Mouse (Mus musculus) central nervous system, embryonic 18 days (tissue): ENCODE results near the gene Ppp1r14d. TPM values are rescaled to one million over a fixed set of nuclear protein-coding genes. Genes with fewer than 3 reads are reported as not detected.

Experiments
- polyA plus RNA-seq: library from polyadenylated mRNA; depleted of rRNA; stranded (reverse); fragments of >200 nt; gene quantifications from 2 replicates; pipeline ENCODE4 v1.2.3, GENCODE M21; 2012; rRNA removed

Ppp1r14d gene
- polyA plus RNA-seq: not detected in 2 replicates

DNA sequence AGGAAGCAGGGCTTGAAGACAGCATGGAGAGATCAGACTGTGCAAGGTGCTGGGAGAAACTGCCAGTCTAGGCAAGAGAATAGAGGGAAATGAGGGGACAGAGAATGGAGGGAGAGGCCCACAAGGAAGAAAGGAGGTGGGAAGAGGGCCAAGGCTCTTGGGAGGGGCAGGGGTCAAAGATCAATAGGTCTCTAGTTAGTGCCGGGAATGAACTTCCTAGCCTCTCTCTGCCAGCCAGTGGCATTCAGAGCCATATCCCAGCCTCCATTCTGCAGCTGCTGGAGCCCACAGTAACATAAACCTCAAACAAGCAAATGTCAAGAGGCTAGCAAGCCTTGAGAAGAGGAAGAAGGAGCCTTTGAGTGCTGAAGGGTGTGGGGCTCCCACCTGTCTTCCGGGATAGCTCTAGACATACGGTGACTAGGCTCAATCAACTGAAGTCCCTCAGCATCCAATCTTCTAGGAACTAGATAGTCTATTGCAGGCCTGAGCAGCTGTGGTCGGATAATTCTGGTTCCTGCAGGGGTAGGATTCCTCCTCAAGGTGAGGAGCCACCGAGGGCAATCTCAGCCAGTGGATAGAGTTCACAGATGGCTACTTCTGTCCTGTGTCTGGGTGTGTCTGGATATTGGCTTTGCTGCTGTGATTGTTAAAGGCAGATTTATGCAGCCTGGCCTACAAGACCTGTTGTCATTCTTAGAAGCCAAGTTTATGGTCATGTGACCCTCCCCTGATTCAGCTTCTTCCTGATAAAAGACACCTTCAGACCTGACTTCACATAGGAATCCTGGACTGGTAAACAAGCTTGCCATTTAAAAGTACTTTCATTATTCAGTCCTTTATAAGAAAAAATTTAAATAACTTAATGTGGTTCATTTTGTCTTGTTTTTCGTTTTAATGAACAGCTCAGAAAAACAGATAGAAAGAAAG lies at the start of gene Ppp1r14d:
TSS of gene Ppp1r14d (minus strand) at position 132 of the 930 bp plus-strand sequence.

DNA sequence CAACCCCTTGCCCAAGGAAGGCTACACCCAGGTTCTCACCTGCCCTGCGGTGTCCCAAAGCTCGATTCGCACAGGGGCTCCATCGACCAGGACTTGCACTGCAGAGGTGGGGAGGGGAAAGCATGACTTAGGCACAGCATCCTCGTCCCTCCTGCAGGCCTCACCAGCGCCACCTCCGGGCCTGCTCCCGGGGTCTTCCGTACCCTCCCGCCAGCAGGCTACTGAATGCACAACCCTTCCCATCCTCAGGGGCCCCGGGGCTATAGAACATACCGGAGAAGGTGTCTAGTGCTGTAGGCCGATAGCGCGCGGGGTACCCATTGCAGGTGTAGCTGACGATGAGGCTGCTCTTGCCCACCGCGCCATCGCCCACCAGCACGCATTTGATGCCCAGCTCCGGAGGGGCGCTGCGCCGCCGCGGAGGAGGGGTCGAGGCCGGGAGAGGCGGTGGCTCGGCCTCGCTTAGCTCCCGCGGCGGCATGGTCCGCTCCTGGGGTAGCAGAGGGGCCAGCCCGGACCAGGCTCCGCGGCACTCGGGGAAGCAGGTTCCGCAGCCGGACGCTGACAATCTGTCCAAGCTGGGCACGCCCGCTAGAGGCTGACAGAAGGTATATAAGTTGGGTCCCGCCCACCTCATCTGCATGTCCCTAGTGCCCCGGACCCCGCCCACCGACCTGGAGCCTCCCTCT lies 41.1 kb upstream of the Ppp1r14d start, which contains the start of gene Rhov:
TSS of gene Rhov (minus strand) at position 630 of the 689 bp plus-strand sequence.

DNA sequence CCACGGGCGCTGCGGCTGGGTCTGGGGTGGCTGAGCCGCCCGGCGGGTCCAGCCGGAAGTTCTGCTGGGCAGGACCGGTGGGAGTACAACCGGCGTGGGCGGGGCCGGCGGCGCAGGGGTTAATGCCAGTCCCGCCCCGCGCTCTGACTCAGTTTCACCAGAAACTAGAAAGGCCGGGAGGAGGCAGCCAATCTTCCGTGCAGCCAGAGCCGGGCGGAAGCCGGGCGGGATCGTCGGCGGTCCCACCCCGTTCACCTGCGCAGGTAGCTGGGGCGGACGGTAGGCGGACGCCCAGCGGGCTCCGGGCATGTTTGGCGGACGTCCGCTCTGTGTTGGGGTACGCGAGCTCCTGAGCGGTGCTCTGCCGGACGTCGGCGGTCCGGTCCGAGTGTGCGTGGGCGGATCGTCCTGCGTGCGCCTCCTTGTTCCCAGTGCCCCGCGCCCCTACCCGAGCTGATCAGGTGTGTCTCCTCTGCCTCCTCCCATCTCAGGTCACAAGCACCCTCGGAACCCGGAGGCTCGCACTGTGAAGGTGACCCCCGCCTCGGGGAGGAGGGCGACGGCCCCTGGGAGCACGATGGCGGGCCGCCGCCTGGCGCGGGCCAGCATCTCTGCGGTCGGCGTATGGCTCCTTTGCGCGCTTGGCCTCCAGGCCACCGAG lies 7.6 kb upstream of the Ppp1r14d start, which contains the start of gene Spint1:
TSS of gene Spint1 (plus strand) at position 153 of the 661 bp plus-strand sequence.

DNA sequence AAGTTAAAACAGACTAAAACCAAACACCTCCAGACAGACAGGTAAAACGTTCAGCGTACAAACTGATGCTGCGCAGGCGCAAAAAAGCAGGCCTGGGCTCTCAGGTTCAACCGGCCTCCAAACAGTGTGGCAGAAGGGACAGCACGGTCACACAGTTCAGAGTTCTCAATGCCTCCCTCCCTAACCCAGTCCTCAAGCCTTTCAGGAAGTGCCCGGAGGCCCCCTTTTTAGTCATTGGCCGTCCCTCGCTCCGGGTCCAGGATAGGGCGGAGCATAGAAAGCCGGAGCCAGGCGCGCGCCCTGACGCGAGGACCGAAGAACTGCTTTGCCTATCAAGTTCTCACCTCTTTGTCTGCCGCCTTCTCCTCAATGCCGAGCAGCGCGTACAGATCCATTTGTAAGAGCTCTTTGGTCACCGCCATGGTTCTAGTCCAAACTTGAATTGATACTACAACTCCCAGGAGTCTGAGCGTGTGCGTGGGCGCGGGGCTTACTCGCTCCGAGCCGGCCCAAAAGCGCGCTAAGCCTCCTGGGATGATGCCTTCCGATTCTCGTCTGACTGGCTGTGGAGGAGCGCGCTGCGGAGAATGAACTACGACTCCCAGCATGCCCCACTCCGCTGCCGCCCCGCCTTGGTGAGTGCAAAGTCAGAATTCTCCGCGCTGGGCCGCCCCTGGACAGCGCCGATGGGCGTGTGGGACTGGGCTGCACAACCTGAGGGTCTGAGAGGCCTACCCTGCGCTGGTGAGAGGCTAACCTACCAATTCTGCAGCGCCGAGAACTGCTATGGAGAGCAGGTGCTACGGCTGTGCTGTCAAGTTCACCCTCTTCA lies 21.1 kb downstream of the Ppp1r14d start, which contains the start of the genes Zfyve19 and Dnajc17:
TSS of gene Zfyve19 (plus strand) at position 274 of the 832 bp plus-strand sequence.
TSS of gene Dnajc17 (minus strand) at position 452 of the 832 bp plus-strand sequence.

DNA sequence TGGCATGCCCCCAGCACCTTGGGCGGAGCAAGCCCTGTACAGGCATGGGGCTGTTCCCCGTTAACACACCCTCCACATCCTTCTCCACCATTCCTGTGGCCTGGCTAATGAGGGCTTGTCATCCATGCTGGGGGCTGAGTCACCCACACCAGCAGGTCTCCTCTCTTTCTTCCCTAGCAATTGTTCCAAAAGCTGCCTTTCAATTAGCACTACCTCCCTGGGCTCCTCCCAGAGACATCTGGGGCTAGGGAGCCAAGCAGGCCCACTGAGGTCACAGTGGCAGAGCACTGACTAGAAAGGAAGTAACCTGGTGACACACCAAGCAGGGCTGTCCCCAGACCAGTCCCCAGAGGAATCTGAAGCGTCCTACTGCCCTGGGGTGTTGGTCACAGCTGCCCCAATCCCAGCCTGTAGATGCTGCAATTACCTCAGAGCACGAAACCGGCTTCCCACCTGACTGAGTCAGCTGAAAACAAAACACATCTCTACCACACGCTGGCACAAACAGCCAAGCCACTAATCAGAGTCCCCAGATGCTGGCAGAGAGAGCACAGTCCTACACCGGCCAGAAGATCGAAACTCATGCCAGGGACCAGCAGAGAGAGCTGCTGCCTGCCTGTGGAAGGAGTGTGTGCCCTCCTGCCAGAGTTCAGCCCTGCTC lies 55.6 kb downstream of the Ppp1r14d start, which contains the start of gene Gm14137:
TSS of gene Gm14137 (plus strand) at position 519 of the 661 bp plus-strand sequence.

Other genes with a start within 250 kb of the Ppp1r14d start
- 33.3 and 33.8 TPM in 2 replicates for gene Ccdc32, start 200.5 kb downstream of the Ppp1r14d start, polyA plus RNA-seq
- 5.4 and 6.2 TPM in 2 replicates for gene Rpusd2, start 195.1 kb downstream of the Ppp1r14d start, polyA plus RNA-seq
- gene Knl1, start 182.8 kb downstream of the Ppp1r14d start, polyA plus RNA-seq: 1.1 and 1.3 TPM in 2 replicates
- 6.3 and 6.6 TPM in 2 replicates for gene Rad51, start 117.1 kb downstream of the Ppp1r14d start, polyA plus RNA-seq
- gene Rmdn3, start 72.9 kb downstream of the Ppp1r14d start, polyA plus RNA-seq: 42.3 and 43.7 TPM in 2 replicates
- 4.1 and 4.4 TPM in 2 replicates for gene Gchfr, start 62.1 kb downstream of the Ppp1r14d start, polyA plus RNA-seq
- 0.04 and 0.06 TPM in 2 replicates for gene Gm14137, start 55.4 kb downstream of the Ppp1r14d start, polyA plus RNA-seq
- gene Zfyve19, start 21.3 kb downstream of the Ppp1r14d start, polyA plus RNA-seq: 71.4 and 73.4 TPM in 2 replicates
- gene Dnajc17, start 21.1 kb downstream of the Ppp1r14d start, polyA plus RNA-seq: 38.2 and 43.2 TPM in 2 replicates
- gene Spint1, start 7.5 kb upstream of the Ppp1r14d start, polyA plus RNA-seq: 1.2 and 3.3 TPM in 2 replicates
- 15.5 and 18.5 TPM in 2 replicates for gene Rhov, start 41.4 kb upstream of the Ppp1r14d start, polyA plus RNA-seq
- gene Vps18, start 58.8 kb upstream of the Ppp1r14d start, polyA plus RNA-seq: 20.8 and 22.9 TPM in 2 replicates
- 6.6 and 7.2 TPM in 2 replicates for gene Dll4, start 95.9 kb upstream of the Ppp1r14d start, polyA plus RNA-seq
- gene Chac1, start 121.3 kb upstream of the Ppp1r14d start, polyA plus RNA-seq: 6.2 and 6.3 TPM in 2 replicates
- gene Ino80, start 247.8 kb upstream of the Ppp1r14d start, polyA plus RNA-seq: 12.1 and 12.6 TPM in 2 replicates